Mouse (Mus musculus): ENCODE data around the gene Adtrp. TPM values are rescaled to one million over a fixed set of nuclear protein-coding genes. Genes with fewer than 3 reads are reported as not detected.

Adtrp gene
- polyA plus RNA-seq, 1 experiment from 2014 or later: 0.22 TPM

GRCm38 (mm10) chr13:41727803-41728202 is 119.7 kb downstream of the Adtrp start:
- Histone ChIP-seq H3K4me3 (replicated peaks) (no peak overlapping the region), H3K4me1 (no peaks in the 10 kb centered on the region), H3K36me3 (no peaks in the 10 kb centered on the region), H3K27me3 (no peaks in the 10 kb centered on the region), H3K9me3 (replicated peaks) (no peaks in the 10 kb centered on the region), H3K9ac (no peak overlapping the region), H3K4me2 (no peak overlapping the region), H3K27ac (no peak overlapping the region)
- WGBS: 90% methylated on average over 3 of the region's 3 CpGs
- no peak for ATAC-seq (replicated peaks; ENCODE audit: low FRiP score)

- Histone ChIP-seq H3K9ac (no peak overlapping the region), H3K4me3 (replicated peaks) (no peak overlapping the region), H3K36me3 (no peaks in the 10 kb centered on the region), H3K4me1 (no peaks in the 10 kb centered on the region), H3K4me2 (no peak overlapping the region), H3K27me3 (no peaks in the 10 kb centered on the region), H3K27ac (no peak overlapping the region), H3K9me3 (replicated peaks) (no peaks in the 10 kb centered on the region)
- no peak for ATAC-seq (replicated peaks; ENCODE audit: low FRiP score)
- WGBS: 93% methylated on average over 16 of the region's 16 CpGs
These were observed 128.2 kb downstream of the Adtrp start for GRCm38 (mm10) chr13:41719331-41719730.

- 92% methylated on average over 4 of the region's 4 CpGs for WGBS
- Histone ChIP-seq H3K27me3 (no peaks in the 10 kb centered on the region), H3K27ac (no peak overlapping the region), H3K4me2 (no peak overlapping the region), H3K9ac (no peak overlapping the region), H3K4me3 (replicated peaks) (no peak overlapping the region), H3K36me3 (no peaks in the 10 kb centered on the region), H3K4me1 (no peaks in the 10 kb centered on the region), H3K9me3 (replicated peaks) (no peaks in the 10 kb centered on the region)
- ATAC-seq (replicated peaks; ENCODE audit: low FRiP score): no peak
These were observed 129.4 kb downstream of the Adtrp start for GRCm38 (mm10) chr13:41718051-41718450.

Other genes with a start within 250 kb of the Adtrp start
- gene Tmem170b, start 241.8 kb downstream of the Adtrp start, polyA plus RNA-seq (2015; fragmentation: Nextera tagmentation; extraction: Ambion mirVana): 9.5 and 10.2 TPM in 2 replicates
- 14.1 and 15.0 TPM in 2 replicates for gene Hivep1, start 204.3 kb upstream of the Adtrp start, polyA plus RNA-seq (2015; fragmentation: Nextera tagmentation; extraction: Ambion mirVana)

Data from kidney, embryonic 15.5 days (tissue).